Mouse (Mus musculus) liver, embryonic 14.5 days (tissue): ENCODE measurements at regions not wholly inside any gene's neighbourhood (a gene's known extent, or its start where the extent isn't known, plus 50 kb on each side); places are given as distances from the start of the nearest gene placed in this dataset.
"Not testable (repeated sequence)": the region's sequence is repeated elsewhere in the genome, so short reads cannot be mapped to it uniquely, and the experiment has no call there.

Experiments used
- CTCF ChIP-seq: IDR thresholded peaks from 2 replicates; pipeline ENCODE4 v1.5.1; 2016; ENCODE audit warnings: antibody characterized with exemption, low read depth, control low read depth
- EP300 ChIP-seq: IDR thresholded peaks from 2 replicates; pipeline ENCODE4 v1.6.1; 2016; ENCODE audit warnings: antibody characterized with exemption, low read depth

GRCm38 (mm10) chr8:20027956-20028355 is 124.8 kb downstream of the Gm31371 start:
- TF ChIP-seq CTCF, EP300: not testable (repeated sequence)
